Mouse (Mus musculus): ENCODE data around the gene Qser1.

DNA sequence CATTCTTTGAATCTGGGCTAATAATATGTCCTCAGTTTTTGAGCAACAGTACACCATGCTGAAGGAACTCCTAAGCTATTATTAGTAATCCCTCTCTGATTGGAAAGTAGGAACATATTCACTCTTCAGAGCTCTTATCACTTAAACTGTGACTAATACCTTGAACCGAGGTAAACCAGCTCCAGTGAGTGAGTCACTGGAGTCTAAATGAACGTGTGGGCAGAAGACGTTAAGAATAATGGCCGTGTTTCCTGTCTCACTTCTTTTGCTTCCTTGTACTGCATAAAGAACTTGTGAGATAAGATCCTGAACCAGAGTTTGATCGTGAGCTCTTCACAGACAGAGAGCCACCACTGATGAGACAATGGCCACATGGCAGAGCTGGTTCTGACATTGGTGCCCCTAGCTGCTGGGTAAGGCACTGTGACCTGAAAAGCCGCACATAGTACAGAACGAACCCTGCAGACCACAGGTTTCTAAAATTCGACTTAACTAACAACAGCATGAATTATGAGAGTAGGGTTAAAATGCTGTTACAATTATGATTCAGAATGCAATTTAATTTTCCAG lies 53.3 kb downstream of the Qser1 start:
- TF ChIP-seq CTCF (IDR thresholded peaks at IDR 0.05), result no peak
- no peak for TF ChIP-seq POLR2A (IDR thresholded peaks at IDR 0.05; ENCODE audit: insufficient read depth, low read depth, low read length)
- no peak for TF ChIP-seq EP300 (IDR thresholded peaks at IDR 0.05; ENCODE audit: insufficient read depth, low read depth, low read length)

Data from heart, adult 2 months (tissue).